Mouse (Mus musculus): ENCODE data around the gene Capn1.

DNA sequence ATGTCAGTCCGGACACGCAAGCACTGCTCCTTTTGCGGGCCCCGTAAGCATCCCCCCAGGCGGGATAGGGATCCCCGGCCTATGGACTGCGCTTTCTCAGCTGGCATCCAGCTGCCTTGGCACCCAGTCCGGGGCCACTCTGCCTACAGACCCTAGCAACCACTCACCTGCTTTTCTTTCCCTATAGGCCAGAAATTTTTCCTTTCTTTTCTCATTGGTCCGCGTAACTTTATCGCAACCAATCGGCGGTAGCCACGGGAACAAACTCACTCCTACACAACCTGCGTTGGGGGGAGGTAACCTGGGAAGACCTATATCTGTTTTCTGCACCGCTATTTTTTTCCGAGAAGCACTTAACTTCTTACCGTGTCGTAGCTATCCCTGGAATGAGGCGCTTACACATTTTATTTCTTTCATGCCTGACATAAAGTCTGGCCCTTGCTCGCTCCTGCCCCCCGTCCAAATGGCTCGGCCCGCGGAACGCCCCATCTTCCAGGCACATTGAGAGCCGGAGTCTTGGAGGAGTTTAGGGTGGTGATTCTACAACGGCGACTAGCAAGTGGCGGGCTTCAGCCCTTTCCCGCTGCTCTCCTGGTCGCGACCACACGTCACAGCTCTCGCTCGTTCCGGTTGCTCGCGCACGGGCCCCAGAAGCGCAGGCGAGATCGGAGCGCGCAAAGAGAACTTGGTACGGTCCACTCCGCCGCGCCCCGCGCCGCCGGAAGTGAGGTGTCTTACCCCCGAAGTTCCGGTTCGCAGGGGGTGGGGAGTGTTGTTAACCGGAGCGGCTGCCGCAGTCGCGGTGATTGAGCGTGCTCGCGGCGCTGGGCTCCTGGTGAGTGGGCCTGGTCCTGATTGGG, 30.8 kb upstream of the Capn1 start, which contains the start of gene Syvn1:
- peak; percentile 59; the same call in 1 of the 2 replicates for TF ChIP-seq POLR2A (IDR thresholded peaks at IDR 0.05; ENCODE audit: low read depth, low read length)
- TF ChIP-seq CTCF (IDR thresholded peaks at IDR 0.05; ENCODE audit: extremely low read depth, insufficient read length, insufficient replicate concordance, low read depth, low read length): no peak

Data from small intestine, adult 2 months (tissue).